Mouse (Mus musculus) lung, postnatal 0 days (tissue): Measurements from ENCODE around the gene Ptprc.

Source experiments
- CTCF ChIP-seq: IDR thresholded peaks from 2 replicates; pipeline ENCODE4 v1.5.1; 2016; ENCODE audit warnings: antibody characterized with exemption, mild to moderate bottlenecking
- EP300 ChIP-seq: IDR thresholded peaks from 2 replicates; pipeline ENCODE4 v1.6.1; 2016; ENCODE audit warnings: antibody characterized with exemption, mild to moderate bottlenecking, control low read depth

GRCm38 (mm10) chr1:138145571-138145970, 29.9 kb downstream of the Ptprc start:
- TF ChIP-seq CTCF (no peak), EP300 (no peak)
